ENCODE assay signal across 8 mouse cellular contexts in the genomic region with DNA sequence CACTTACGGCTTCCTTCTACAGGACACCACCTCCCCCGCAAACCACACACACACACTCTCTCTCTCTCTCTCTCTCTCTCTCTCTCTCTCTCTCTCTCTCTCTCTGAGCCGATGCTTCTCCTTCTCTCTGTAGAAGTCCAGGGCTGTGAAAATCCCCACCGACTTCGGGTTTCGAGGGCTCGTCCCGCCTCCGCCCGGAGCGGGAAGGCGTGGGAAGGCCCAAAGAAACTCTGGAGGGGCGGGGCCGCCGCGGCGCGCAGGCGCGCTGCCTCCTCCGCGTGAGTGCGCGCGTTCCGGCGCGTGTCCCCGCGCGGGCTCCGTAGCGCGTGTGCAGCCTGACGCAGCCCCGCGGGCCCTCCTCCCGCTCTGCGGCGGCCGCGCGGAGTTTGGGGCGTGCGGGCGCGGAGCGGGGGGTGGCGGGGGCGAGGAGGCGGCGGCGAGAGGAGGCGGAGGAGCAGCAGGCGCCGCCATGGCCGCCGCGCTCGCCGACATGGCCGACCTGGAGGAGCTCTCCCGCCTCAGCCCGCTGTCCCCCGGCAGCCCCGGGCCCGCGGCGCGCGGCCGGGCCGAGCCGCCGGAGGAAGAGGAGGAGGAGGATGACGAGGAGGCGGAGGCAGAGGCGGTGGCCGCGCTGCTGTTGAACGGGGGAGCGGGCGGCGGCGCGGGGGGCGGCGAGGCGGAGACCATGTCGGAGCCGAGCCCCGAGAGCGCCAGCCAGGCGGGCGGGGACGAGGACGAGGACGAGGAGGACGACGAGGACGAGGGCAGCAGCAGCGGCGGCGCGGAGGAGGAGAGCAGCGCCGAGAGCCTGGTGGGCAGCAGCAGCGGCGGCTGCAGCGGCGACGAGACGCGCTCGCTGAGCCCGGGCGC. TPM values are rescaled to one million over a fixed set of nuclear protein-coding genes. Genes with fewer than 3 reads are reported as not detected.
A peak's percentile ranks its signal among the peaks of the same experiment; 100 is the strongest.
DNase-seq lines count a peak whose midpoint lies in the region; ATAC-seq and TF ChIP-seq lines count a peak whose summit lies in the region.

No protein-coding gene starts in this region.

- peaks cover 8% of the 10 kb centered on the region for H3K4me1 ChIP-seq in ES-Bruce4 (ENCODE audit: control insufficient read depth, insufficient read depth, low read length)
- H3K4me1 ChIP-seq in forebrain, embryonic 14.5 days (ENCODE audit: control insufficient read depth, insufficient read depth, low read length): peaks cover 22% of the 10 kb centered on the region
- H3K4me1 ChIP-seq in lung, adult 2 months (ENCODE audit: control insufficient read depth, insufficient read depth, low read length): peaks cover 7% of the 10 kb centered on the region; the same call in 1 of the 2 replicates

- no peak for TF ChIP-seq POLR2A in ES-Bruce4 (IDR thresholded peaks at IDR 0.05; ENCODE audit: insufficient read depth, low read length)
- TF ChIP-seq POLR2A in lung, adult 2 months (IDR thresholded peaks at IDR 0.05; ENCODE audit: borderline replicate concordance, extremely low read depth, low read depth, low read length): no peak

- no peaks in the 10 kb centered on the region for H3K27me3 ChIP-seq in ES-Bruce4 (ENCODE audit: control insufficient read depth, insufficient read depth, low read length, poor library complexity, severe bottlenecking)
- no peaks in the 10 kb centered on the region for H3K27me3 ChIP-seq in forebrain, embryonic 14.5 days (replicated peaks; ENCODE audit: control insufficient read depth, insufficient read depth, low read length)

- intact Hi-C loops in heart, postnatal 25 days (cut with DNase I): no loop called here

- H3K4me2 ChIP-seq in forebrain, embryonic 14.5 days (ENCODE audit: low read length): peak overlapping the region; percentile 72

- TF ChIP-seq EP300 in ES-Bruce4 (IDR thresholded peaks at IDR 0.05; ENCODE audit: insufficient read depth, low read depth, low read length): no peak; the same call in 1 of the 2 replicates

- peak overlapping the region; percentile 89 for H3K27ac ChIP-seq in ES-Bruce4 (ENCODE audit: insufficient read depth, low read length)
- peak overlapping the region; percentile 96 for H3K27ac ChIP-seq in forebrain, embryonic 14.5 days (ENCODE audit: low read depth, low read length)

- peak overlapping the region; percentile 88 for H3K4me3 ChIP-seq in ES-Bruce4 (ENCODE audit: low read depth, low read length)
- peak overlapping the region; percentile 98 for H3K4me3 ChIP-seq in forebrain, embryonic 14.5 days (ENCODE audit: low read depth, low read length)
- peak overlapping the region; percentile 79 for H3K4me3 ChIP-seq in lung, adult 2 months (replicated peaks; ENCODE audit: extremely low read depth, low read depth, low read length)

- peak overlapping the region; percentile 90 for H3K9ac ChIP-seq in ES-Bruce4 (ENCODE audit: low read depth, poor library complexity, severe bottlenecking)
- H3K9ac ChIP-seq in forebrain, embryonic 14.5 days (ENCODE audit: low read length): peak overlapping the region; percentile 95

- peak; percentile 95 for DNase-seq in forebrain, embryonic 14.5 days (ENCODE audit: low spot score)
- peak; percentile 90 for DNase-seq in heart, postnatal 25 days (ENCODE audit: low spot score)
- peak; percentile 87 to 95 for DNase-seq in layer of hippocampus, adult 18-20 months (ENCODE audit: low spot score in 2 of 2)
- DNase-seq in lung, adult 2 months: peak; percentile 92
- DNase-seq in thymus, adult 18-20 months: peak; percentile 87 to 89

- no peaks in the 10 kb centered on the region for H3K9me3 ChIP-seq in ES-Bruce4 (replicated peaks; ENCODE audit: control insufficient read depth, insufficient read depth, low read length, poor library complexity, severe bottlenecking)
- H3K9me3 ChIP-seq in forebrain, embryonic 14.5 days (replicated peaks; ENCODE audit: control insufficient read depth, low read length): no peaks in the 10 kb centered on the region

- no peak for TF ChIP-seq CTCF in ES-Bruce4 (IDR thresholded peaks at IDR 0.05; ENCODE audit: low read depth, low read length)
- no peak for TF ChIP-seq CTCF in lung, adult 2 months (IDR thresholded peaks at IDR 0.05; ENCODE audit: insufficient read depth, low read length)

- peak; percentile 78 for ATAC-seq in cerebellum, adult (ENCODE audit: insufficient number of reproducible peaks, low FRiP score, low TSS enrichment)
- peak; percentile 95 for ATAC-seq in forebrain, embryonic 14.5 days
- ATAC-seq in neutrophil, adult 5-6 weeks (ENCODE audit: extremely low read depth, insufficient number of reproducible peaks, low FRiP score, poor library complexity, severe bottlenecking): peak; percentile 67

- 1% methylated on average over 82 of the region's 117 CpGs for WGBS in forebrain, embryonic 14.5 days
- WGBS in lung, adult 2 months: under 1% methylated on average over 93 of the region's 117 CpGs

- H3K36me3 ChIP-seq in ES-Bruce4 (ENCODE audit: control insufficient read depth, insufficient read depth, low read length, poor library complexity, severe bottlenecking): peaks cover 11% of the 10 kb centered on the region
- H3K36me3 ChIP-seq in forebrain, embryonic 14.5 days (ENCODE audit: control insufficient read depth, insufficient read depth, low read length): no peaks in the 10 kb centered on the region

RNA-seq across cellular contexts. Expression of a gene that starts 1.0 kb away (rescaled TPM):
- 91.8 and 93.7 TPM in 2 replicates for polyA plus RNA-seq in ES-Bruce4 (2011; ENCODE audit: insufficient read depth, insufficient read length, low read depth, missing spikeins)
- polyA plus RNA-seq in forebrain, embryonic 14.5 days (2014; fragmentation: Nextera tagmentation; extraction: Ambion mirVana): 7.7 and 8.4 TPM in 2 replicates
- 10 to 100 TPM; 35.7 to 36.5 TPM for total RNA-seq in heart, postnatal 25 days (2021)
- 10 to 100 TPM; 55.3 to 64.4 TPM for total RNA-seq in layer of hippocampus, adult 18-20 months (2021)
- polyA plus RNA-seq in lung, adult 2 months (2012; rRNA removed): 30.3 and 31.7 TPM in 2 replicates
- total RNA-seq in neutrophil, adult 5-6 weeks (2017): 58.4 and 60.2 TPM in 2 replicates

Comparison
In these comparisons a context has a peak if more than half of its experiments do, and no peak if none do; other contexts are left out.
1. Peak in every context shown above with its lines: DNase-seq, ATAC-seq, H3K4me3 ChIP-seq and H3K27ac ChIP-seq.